Mouse (Mus musculus): ENCODE measurements around the gene Tpi1.
A peak's percentile ranks its signal among the peaks of the same experiment; 100 is the strongest.
"Not testable (repeated sequence)": the region's sequence is repeated elsewhere in the genome, so short reads cannot be mapped to it uniquely, and the experiment has no call there.

Tpi1 gene

GRCm38 (mm10) chr6:124808358-124809012, 5.6 kb downstream of the Tpi1 start, which contains the start of gene Spsb2:
Gene Spsb2 (plus strand): TSS chr6:124808661.
- peak; percentile 87 for DNase-seq

GRCm38 (mm10) chr6:124807986-124808357, 6.1 kb downstream of the Tpi1 start:
- no peak for DNase-seq

- DNase-seq: no peak
These were observed 6.7 kb downstream of the Tpi1 start for GRCm38 (mm10) chr6:124807366-124807765.

GRCm38 (mm10) chr6:124806446-124807140, 7.5 kb downstream of the Tpi1 start:
- no peak for DNase-seq

- peak; percentile 97 for DNase-seq
These were observed 8.5 kb downstream of the Tpi1 start for GRCm38 (mm10) chr6:124805341-124806321.

GRCm38 (mm10) chr6:124804341-124804740, 9.8 kb downstream of the Tpi1 start:
- no peak for DNase-seq

- not testable (repeated sequence) for DNase-seq
These were observed 10.4 kb downstream of the Tpi1 start for GRCm38 (mm10) chr6:124803691-124804090.

- DNase-seq: no peak
These were observed 11.0 kb downstream of the Tpi1 start for GRCm38 (mm10) chr6:124803061-124803460.

GRCm38 (mm10) chr6:124802400-124802799, 11.7 kb downstream of the Tpi1 start:
- not testable (repeated sequence) for DNase-seq

- no peak for DNase-seq
These were observed 17.9 kb downstream of the Tpi1 start for GRCm38 (mm10) chr6:124796200-124796599.

- DNase-seq: no peak
These were observed 18.3 kb downstream of the Tpi1 start for GRCm38 (mm10) chr6:124795781-124796180.

GRCm38 (mm10) chr6:124791911-124792310, 22.2 kb downstream of the Tpi1 start:
- no peak for DNase-seq

- DNase-seq: no peak
These were observed 24.0 kb downstream of the Tpi1 start for GRCm38 (mm10) chr6:124790121-124790520.

GRCm38 (mm10) chr6:124789519-124789918, 24.6 kb downstream of the Tpi1 start:
- no peak for DNase-seq

- DNase-seq: no peak
These were observed 26.4 kb downstream of the Tpi1 start for GRCm38 (mm10) chr6:124787722-124788121.

- DNase-seq: no peak
These were observed 27.2 kb downstream of the Tpi1 start for GRCm38 (mm10) chr6:124786756-124787420.

- DNase-seq: peak; percentile 64
These were observed 31.7 kb downstream of the Tpi1 start for GRCm38 (mm10) chr6:124782436-124782835.

GRCm38 (mm10) chr6:124780917-124781316, 33.2 kb downstream of the Tpi1 start:
- DNase-seq: no peak

GRCm38 (mm10) chr6:124779984-124780416, 34.1 kb downstream of the Tpi1 start:
- no peak for DNase-seq

GRCm38 (mm10) chr6:124779222-124779983, 34.7 kb downstream of the Tpi1 start, which contains the start of gene Lrrc23:
Gene Lrrc23 (minus strand): TSS chr6:124779727.
- DNase-seq: peak; percentile 74

- DNase-seq: no peak
These were observed 43.6 kb downstream of the Tpi1 start for GRCm38 (mm10) chr6:124770511-124770910.

- DNase-seq: no peak
These were observed 44.1 kb downstream of the Tpi1 start for GRCm38 (mm10) chr6:124770013-124770412.
